Mouse (Mus musculus): ENCODE results near the gene Slc30a2. TPM values are rescaled to one million over a fixed set of nuclear protein-coding genes. Genes with fewer than 3 reads are reported as not detected.
A peak's percentile ranks its signal among the peaks of the same experiment; 100 is the strongest.
"Not testable (repeated sequence)": the region's sequence is repeated elsewhere in the genome, so short reads cannot be mapped to it uniquely, and the experiment has no call there.

The Slc30a2 gene
- polyA plus RNA-seq (2012; rRNA removed), result 1.1 and 2.0 TPM in 2 replicates

DNA sequence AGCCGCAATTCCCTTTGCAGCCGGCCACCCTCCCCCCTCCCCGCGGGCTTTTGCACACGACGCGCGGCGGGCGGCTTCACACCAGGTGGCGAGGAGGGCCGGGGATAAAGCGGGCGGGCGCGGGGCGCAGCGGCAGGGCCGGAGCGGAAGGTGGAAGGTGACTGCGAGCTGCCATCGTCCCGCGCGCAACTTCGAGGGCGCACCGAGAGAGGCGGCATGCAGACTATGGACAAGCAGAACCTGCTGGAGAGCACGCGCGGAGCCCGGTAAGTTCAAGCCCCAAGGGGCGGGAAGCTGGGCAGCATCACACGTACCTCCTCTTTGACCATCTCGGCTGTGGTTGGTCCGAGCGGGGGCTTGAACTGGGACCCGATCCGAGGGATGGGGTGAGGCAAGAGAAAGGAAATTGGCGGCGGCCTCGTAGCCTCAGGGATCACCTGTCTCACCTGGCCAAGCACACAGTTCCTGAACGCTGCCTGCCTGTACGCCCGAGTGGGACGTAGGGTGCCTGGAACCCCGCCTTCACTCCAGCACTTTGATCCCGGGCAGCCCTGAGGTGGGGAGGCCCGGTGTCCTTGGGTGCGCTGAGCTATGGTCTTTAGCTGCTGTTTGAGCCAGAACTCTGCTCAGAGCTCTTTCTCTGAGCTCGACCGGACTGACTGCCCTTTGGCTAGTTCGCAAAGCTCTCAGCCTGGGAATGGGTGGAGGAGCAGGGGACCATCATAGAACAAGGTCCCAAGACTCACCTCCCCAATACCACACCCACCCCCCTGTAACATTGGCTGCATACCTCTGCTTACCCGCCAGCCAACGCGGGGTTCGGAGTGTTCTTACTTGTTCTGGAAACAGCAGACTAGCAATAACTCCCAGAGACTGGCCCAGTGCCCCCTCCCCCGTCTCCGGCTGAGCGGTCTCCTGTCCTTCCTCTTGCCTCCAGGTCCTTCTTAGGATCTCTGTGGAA lies at the start of gene Slc30a2:
Gene Slc30a2 (plus strand): TSS at position 111 of the 961 bp plus-strand sequence.
- Histone ChIP-seq H3K4me1 (replicated peaks; ENCODE audit: control insufficient read depth, insufficient read depth, low read length) (peaks cover 7% of the 10 kb centered on the region), H3K36me3 (ENCODE audit: control insufficient read depth, insufficient read depth, low read length) (no peaks in the 10 kb centered on the region), H3K27ac (ENCODE audit: control insufficient read depth, insufficient read depth, low read length) (no peak within 1 kb of the TSS), H3K27me3 (ENCODE audit: control insufficient read depth, insufficient read depth, low read length) (peaks cover 12% of the 10 kb centered on the region), H3K4me3 (ENCODE audit: control insufficient read depth, insufficient read depth, low read length) (peak within 1 kb of the TSS; percentile 8; the same call in 1 of the 2 replicates)
- no peak for TF ChIP-seq CTCF (IDR thresholded peaks at IDR 0.05; ENCODE audit: borderline replicate concordance, control insufficient read depth, extremely low read depth, insufficient read depth, low read length, poor library complexity)
- TF ChIP-seq POLR2A (IDR thresholded peaks at IDR 0.05; ENCODE audit: control insufficient read depth, extremely low read depth, insufficient read depth, low read length, poor library complexity), result no peak
- DNase-seq, result no peak
- WGBS, result 8% methylated on average over 61 of the region's 61 CpGs

DNA sequence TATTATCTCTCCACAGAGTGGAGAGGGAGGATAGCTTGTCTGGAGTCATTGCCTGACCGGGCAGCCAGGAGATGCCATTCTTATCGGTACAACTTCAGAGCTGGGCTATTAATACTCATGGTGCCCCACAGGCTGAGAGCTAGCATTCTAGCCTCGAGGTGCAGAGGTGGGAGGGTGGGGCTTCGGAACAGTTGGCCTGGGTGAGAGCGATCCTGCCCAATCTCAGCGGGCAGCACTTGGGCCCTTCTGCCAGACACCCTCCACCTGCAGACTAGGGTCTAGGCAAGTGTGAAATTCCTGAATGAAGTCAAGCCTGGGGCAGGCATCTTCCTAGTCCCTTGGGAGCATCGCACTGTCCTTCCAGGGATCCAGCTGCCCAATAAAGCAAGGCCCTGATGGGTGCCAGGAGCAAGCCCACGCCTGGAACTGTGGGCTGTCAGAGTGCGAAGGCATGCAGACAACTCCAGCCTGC lies 49.3 kb upstream of the Slc30a2 start:
- TF ChIP-seq CTCF (IDR thresholded peaks at IDR 0.05; ENCODE audit: borderline replicate concordance, control insufficient read depth, extremely low read depth, insufficient read depth, low read length, poor library complexity) (no peak), POLR2A (IDR thresholded peaks at IDR 0.05; ENCODE audit: control insufficient read depth, extremely low read depth, insufficient read depth, low read length, poor library complexity) (no peak)
- H3K27me3 ChIP-seq (ENCODE audit: control insufficient read depth, insufficient read depth, low read length), result no peaks in the 10 kb centered on the region
- H3K36me3 ChIP-seq (ENCODE audit: control insufficient read depth, insufficient read depth, low read length), result no peaks in the 10 kb centered on the region
- no peak overlapping the region for H3K27ac ChIP-seq (ENCODE audit: control insufficient read depth, insufficient read depth, low read length)
- 74% methylated on average over 9 of the region's 9 CpGs for WGBS
- DNase-seq, result no peak
- no peak overlapping the region for H3K4me3 ChIP-seq (ENCODE audit: control insufficient read depth, insufficient read depth, low read length)
- H3K4me1 ChIP-seq (replicated peaks; ENCODE audit: control insufficient read depth, insufficient read depth, low read length), result no peaks in the 10 kb centered on the region; the same call in 1 of the 2 replicates

DNA sequence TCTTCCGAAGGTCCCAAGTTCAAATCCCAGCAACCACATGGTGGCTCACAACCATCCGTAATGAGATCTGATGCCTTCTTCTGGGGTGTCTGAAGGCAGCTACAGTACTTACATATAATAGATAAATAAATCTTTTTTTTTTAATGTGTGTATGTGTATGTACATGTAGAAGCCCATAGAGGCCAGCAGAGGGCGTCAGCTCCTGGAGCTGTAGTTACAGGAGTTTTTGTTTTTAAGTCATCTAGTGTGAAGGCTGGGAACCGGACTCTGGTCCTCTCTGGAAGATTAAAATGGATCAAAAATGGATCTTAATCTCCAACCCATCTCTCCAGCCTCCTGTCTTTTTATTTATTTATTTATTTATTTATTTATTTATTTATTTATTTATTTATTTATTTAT lies 46.9 kb upstream of the Slc30a2 start:
- not testable (repeated sequence) for H3K4me1 ChIP-seq (replicated peaks; ENCODE audit: control insufficient read depth, insufficient read depth, low read length); H3K36me3 ChIP-seq (ENCODE audit: control insufficient read depth, insufficient read depth, low read length); H3K4me3 ChIP-seq (ENCODE audit: control insufficient read depth, insufficient read depth, low read length); H3K27me3 ChIP-seq (ENCODE audit: control insufficient read depth, insufficient read depth, low read length); DNase-seq; H3K27ac ChIP-seq (ENCODE audit: control insufficient read depth, insufficient read depth, low read length)
- WGBS, result 90% methylated on average over 4 of the region's 4 CpGs

DNA sequence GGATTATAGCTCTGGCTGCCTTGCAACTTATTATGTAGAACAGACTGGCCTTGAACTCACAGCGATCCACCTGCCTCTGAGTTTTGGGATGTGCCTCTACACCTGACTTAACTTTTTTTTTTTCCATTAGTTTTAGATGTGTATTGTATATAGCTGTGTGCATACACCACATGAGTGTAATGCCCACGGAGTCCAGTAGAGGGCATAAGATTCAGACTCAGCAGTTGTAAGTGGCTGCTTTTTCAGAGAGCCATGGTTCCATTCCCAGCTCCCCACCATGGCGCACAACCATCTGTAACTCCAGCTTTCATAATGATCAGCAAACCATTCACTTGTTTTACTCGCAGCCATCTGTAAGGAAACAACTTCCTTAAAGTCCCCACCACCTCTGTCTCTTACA lies 46.5 kb upstream of the Slc30a2 start:
- Histone ChIP-seq H3K27ac (ENCODE audit: control insufficient read depth, insufficient read depth, low read length) (no peak overlapping the region), H3K4me3 (ENCODE audit: control insufficient read depth, insufficient read depth, low read length) (no peak overlapping the region), H3K4me1 (replicated peaks; ENCODE audit: control insufficient read depth, insufficient read depth, low read length) (peaks cover 6% of the 10 kb centered on the region), H3K27me3 (ENCODE audit: control insufficient read depth, insufficient read depth, low read length) (no peaks in the 10 kb centered on the region), H3K36me3 (ENCODE audit: control insufficient read depth, insufficient read depth, low read length) (no peaks in the 10 kb centered on the region)
- 96% methylated on average over 4 of the region's 4 CpGs for WGBS
- TF ChIP-seq CTCF (IDR thresholded peaks at IDR 0.05; ENCODE audit: borderline replicate concordance, control insufficient read depth, extremely low read depth, insufficient read depth, low read length, poor library complexity) (no peak), POLR2A (IDR thresholded peaks at IDR 0.05; ENCODE audit: control insufficient read depth, extremely low read depth, insufficient read depth, low read length, poor library complexity) (no peak)
- DNase-seq, result no peak

DNA sequence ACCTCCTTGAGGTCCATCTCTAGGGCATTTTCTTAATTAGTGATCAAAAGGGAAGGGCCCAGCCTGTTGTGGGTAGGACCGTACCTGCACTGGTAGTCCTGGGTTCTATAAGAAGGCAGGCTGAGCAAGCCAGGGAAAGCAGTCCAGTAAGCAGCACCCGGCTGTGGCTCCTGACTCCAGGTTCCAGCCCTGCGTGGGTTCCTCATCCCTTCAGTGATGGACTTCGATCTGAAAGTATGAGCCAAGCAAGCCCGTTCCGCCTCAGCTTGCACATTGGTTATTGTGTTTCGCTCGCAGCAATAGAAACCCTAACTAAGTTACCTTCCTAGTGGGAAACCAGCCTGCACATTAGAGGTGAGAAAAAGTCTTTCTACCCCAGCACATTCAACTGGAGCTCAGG lies 45.6 kb upstream of the Slc30a2 start:
- TF ChIP-seq CTCF (IDR thresholded peaks at IDR 0.05; ENCODE audit: borderline replicate concordance, control insufficient read depth, extremely low read depth, insufficient read depth, low read length, poor library complexity) (no peak), POLR2A (IDR thresholded peaks at IDR 0.05; ENCODE audit: control insufficient read depth, extremely low read depth, insufficient read depth, low read length, poor library complexity) (no peak)
- no peaks in the 10 kb centered on the region for H3K36me3 ChIP-seq (ENCODE audit: control insufficient read depth, insufficient read depth, low read length)
- 90% methylated on average over 8 of the region's 8 CpGs for WGBS
- H3K4me1 ChIP-seq (replicated peaks; ENCODE audit: control insufficient read depth, insufficient read depth, low read length), result peaks cover 6% of the 10 kb centered on the region
- H3K27me3 ChIP-seq (ENCODE audit: control insufficient read depth, insufficient read depth, low read length), result no peaks in the 10 kb centered on the region
- DNase-seq, result no peak
- no peak overlapping the region for H3K27ac ChIP-seq (ENCODE audit: control insufficient read depth, insufficient read depth, low read length)
- H3K4me3 ChIP-seq (ENCODE audit: control insufficient read depth, insufficient read depth, low read length), result no peak overlapping the region

DNA sequence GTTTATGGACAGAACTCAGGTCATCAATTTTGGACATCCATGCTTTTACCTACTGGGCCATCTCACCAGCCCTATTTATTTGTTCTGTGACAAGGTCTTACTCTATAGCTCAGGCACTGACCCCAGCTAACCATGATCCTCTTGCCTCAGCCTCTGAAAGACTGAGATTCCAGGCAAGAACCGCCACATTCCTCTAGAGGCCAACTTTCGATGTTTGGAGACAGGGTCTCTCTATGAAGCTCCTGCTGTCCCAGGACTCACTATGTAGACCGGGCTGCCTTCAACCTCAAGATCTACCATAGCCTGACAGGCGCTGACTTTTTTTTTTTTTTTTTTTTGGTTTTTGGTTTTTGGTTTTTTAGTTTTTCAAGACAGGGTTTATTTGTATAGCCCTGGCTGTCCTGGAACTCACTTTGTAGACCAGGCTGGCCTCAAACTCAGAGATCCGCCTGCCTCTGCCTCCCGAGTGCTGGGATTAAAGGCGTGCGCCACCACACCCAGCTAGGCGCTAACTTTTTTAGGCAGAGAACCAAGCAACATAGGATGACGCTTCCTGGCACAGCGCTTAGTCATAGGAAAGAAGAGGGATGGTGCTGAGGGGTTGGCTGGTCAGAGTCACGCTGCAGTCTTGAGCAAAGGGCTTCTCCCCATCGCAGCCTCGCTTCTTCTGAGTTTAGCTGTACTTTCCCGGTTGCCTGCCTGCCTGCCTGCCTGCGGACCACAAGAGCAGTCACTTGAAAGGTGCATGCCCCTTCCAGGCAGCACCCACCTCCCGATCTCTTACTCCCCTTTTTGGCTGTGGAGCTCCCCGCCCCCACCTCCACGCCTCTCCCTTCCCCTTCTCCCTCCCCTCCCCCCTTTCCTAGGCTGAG lies 44.1 kb upstream of the Slc30a2 start:
- Histone ChIP-seq H3K27me3 (ENCODE audit: control insufficient read depth, insufficient read depth, low read length) (no peaks in the 10 kb centered on the region), H3K4me3 (ENCODE audit: control insufficient read depth, insufficient read depth, low read length) (no peak overlapping the region), H3K4me1 (replicated peaks; ENCODE audit: control insufficient read depth, insufficient read depth, low read length) (peaks cover 6% of the 10 kb centered on the region), H3K27ac (ENCODE audit: control insufficient read depth, insufficient read depth, low read length) (no peak overlapping the region), H3K36me3 (ENCODE audit: control insufficient read depth, insufficient read depth, low read length) (no peaks in the 10 kb centered on the region)
- 72% methylated on average over 19 of the region's 19 CpGs for WGBS
- no peak for DNase-seq
- no peak for TF ChIP-seq CTCF (IDR thresholded peaks at IDR 0.05; ENCODE audit: borderline replicate concordance, control insufficient read depth, extremely low read depth, insufficient read depth, low read length, poor library complexity)
- TF ChIP-seq POLR2A (IDR thresholded peaks at IDR 0.05; ENCODE audit: control insufficient read depth, extremely low read depth, insufficient read depth, low read length, poor library complexity), result no peak

Measured in thymus, adult 2 months (tissue).